Mouse (Mus musculus) heart, embryonic 11.5 days (tissue): ENCODE data around the gene Cdh23. TPM values are rescaled to one million over a fixed set of nuclear protein-coding genes. Genes with fewer than 3 reads are reported as not detected.
"Not testable (repeated sequence)": the region's sequence is repeated elsewhere in the genome, so short reads cannot be mapped to it uniquely, and the experiment has no call there.

Experiments used
- ATAC-seq: fragments of 200-750 bp; cut with Nextera tagmentation; replicated peaks from 2 replicates; pipeline ENCODE4 v1.8.0; 2017; ENCODE audit warnings: moderate library complexity; ENCODE audit not compliant: insufficient number of reproducible peaks, low FRiP score, low TSS enrichment
- H3K27ac ChIP-seq: fragments of 300-500 bp; sonication (generic); 2 replicates; pipeline ENCODE4 v1.5.1; 2014; ENCODE audit warnings: mild to moderate bottlenecking, low read depth, low read length
- H3K27me3 ChIP-seq: fragments of 300-500 bp; sonication (generic); 2 replicates; pipeline ENCODE4 v1.6.1; 2014; ENCODE audit warnings: mild to moderate bottlenecking, low read length, mixed read lengths; ENCODE audit not compliant: control insufficient read depth, insufficient read depth
- H3K36me3 ChIP-seq: fragments of 300-500 bp; sonication (generic); 2 replicates; pipeline ENCODE4 v1.6.1; 2014; ENCODE audit warnings: mild to moderate bottlenecking, low read length, moderate library complexity, mixed read lengths; ENCODE audit not compliant: control insufficient read depth, insufficient read depth
- H3K4me1 ChIP-seq: fragments of 300-500 bp; sonication (generic); 2 replicates; pipeline ENCODE4 v1.6.1; 2014; ENCODE audit warnings: low read length; ENCODE audit not compliant: control insufficient read depth, insufficient read depth
- H3K4me2 ChIP-seq: fragments of 300-500 bp; sonication (generic); 2 replicates; pipeline ENCODE4 v1.6.1; 2014; ENCODE audit warnings: mild to moderate bottlenecking, moderate library complexity
- H3K4me3 ChIP-seq: fragments of 300-500 bp; sonication (generic); 2 replicates; pipeline ENCODE4 v1.5.1; 2014; ENCODE audit warnings: low read depth, low read length
- H3K9ac ChIP-seq: fragments of 300-500 bp; sonication (generic); 2 replicates; pipeline ENCODE4 v1.6.1; 2014; ENCODE audit warnings: mild to moderate bottlenecking, low read depth, low read length, moderate library complexity
- H3K9me3 ChIP-seq: fragments of 300-500 bp; sonication (generic); replicated peaks from 2 replicates; pipeline ENCODE4 v1.6.1; 2016; ENCODE audit warnings: low read length; ENCODE audit not compliant: control insufficient read depth
- WGBS: fragments of 180-500 bp; shearing (Covaris S2); extraction: QIAGEN DNeasy Blood & Tissue Kit; methylation state at CpG from one replicate; pipeline ENCODE4 v1.1.7; 2014; ENCODE audit not compliant: insufficient replicate concordance; 5-methylcytosine and 5-hydroxymethylcytosine counted together
- polyA plus RNA-seq: library from polyadenylated mRNA; unstranded; fragments of >200 nt; fragmentation: Nextera tagmentation; extraction: Ambion mirVana; gene quantifications from 2 replicates; pipeline ENCODE4 v1.2.1, GENCODE M21; 2014

The Cdh23 gene
- polyA plus RNA-seq: 0.23 and 0.27 TPM in 2 replicates

DNA sequence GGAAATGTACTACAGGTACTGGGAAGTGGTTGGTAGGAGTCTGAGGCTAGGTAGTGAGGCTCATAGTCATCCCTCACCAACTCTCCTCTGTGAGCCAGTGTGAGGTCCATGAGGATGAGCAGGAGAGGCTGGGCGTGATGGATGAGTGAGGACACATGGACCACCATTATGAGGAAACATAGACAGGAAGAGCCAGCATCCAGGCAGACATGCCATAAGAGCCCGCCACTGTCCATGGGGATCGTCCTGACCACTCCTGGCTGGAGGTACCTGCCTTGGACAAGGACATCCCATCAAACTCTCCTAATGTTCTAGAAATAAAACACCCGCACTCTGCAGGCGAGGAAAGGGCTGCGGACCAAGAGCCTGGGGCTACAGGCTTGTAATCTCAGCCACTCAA, at the start of gene Cdh23:
Cdh23 (minus strand) TSS at position 101 of the 400 bp plus-strand sequence.
- Histone ChIP-seq H3K9me3 (no peaks in the 10 kb centered on the region), H3K4me1 (no peaks in the 10 kb centered on the region), H3K36me3 (no peaks in the 10 kb centered on the region), H3K4me3 (no peak within 1 kb of the TSS), H3K4me2 (no peak within 1 kb of the TSS), H3K27me3 (peaks cover 16% of the 10 kb centered on the region), H3K27ac (no peak within 1 kb of the TSS), H3K9ac (no peak within 1 kb of the TSS)
- ATAC-seq: no peak
- WGBS: 69% methylated on average over 6 of the region's 6 CpGs

DNA sequence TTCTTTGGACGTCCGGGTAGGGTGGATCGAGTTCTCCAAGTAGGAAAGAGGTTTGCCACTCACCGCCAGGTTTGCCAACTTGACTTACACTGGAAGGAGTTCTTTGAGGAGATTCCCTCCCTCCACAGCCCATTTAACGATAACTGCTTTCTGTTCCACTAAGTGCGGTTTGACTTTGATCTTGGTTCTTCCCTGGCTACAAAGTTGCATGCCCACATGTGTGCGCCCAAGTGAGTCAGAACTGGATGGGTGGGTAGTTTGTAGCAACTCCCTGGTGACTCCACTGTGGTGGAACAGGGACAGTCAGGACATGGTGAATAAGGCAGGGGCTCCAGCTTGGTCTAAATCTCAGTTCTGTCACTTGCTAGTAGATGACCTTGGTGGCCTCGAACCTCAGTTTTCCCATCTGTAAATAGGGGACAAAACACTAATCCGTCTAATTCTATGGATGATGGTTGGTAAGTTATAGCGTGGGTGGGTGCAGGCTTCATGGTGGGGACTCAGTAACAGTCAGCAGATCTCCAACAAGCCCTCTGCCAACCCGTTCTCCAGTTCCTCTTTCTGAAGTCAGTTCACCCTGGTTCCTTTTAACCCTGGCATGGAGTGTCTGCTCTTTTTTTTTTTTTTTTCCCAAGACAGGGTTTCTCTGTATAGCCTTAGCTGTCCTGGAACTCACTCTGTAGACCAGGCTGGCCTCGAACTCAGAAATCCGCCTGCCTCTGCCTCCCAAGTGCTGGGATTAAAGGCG, 48.4 kb upstream of the Cdh23 start:
- ATAC-seq: no peak
- H3K9ac ChIP-seq: no peak overlapping the region
- 87% methylated on average over 14 of the region's 14 CpGs for WGBS
- no peaks in the 10 kb centered on the region for H3K36me3 ChIP-seq
- no peak overlapping the region for H3K4me3 ChIP-seq
- H3K27ac ChIP-seq: no peak overlapping the region
- no peaks in the 10 kb centered on the region for H3K27me3 ChIP-seq
- no peaks in the 10 kb centered on the region for H3K9me3 ChIP-seq
- no peak overlapping the region for H3K4me2 ChIP-seq
- H3K4me1 ChIP-seq: no peaks in the 10 kb centered on the region; the same call in 1 of the 2 replicates

DNA sequence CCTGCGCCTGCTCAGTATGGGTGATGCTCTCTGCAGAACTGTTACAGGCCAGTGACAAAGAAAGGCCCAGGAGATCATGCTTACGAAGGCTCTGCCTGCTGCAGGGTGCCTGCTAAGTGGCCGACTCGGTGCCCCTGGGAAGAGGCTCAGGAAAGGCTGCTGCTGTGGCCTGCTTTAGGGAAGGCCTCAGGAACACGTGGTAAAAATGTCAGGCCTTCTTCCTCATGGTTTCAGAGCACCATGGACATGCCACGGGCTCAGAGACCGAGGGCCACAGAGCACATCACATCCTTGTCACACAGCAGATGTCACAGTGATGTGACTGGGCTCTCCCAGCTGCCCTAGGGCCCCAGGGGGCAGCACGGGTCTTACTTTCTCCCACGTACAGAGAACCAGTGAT, 47.4 kb upstream of the Cdh23 start:
- 59% methylated on average over 9 of the region's 9 CpGs for WGBS
- Histone ChIP-seq H3K27ac (no peak overlapping the region), H3K36me3 (no peaks in the 10 kb centered on the region), H3K4me2 (no peak overlapping the region), H3K9ac (no peak overlapping the region), H3K4me1 (no peaks in the 10 kb centered on the region; the same call in 1 of the 2 replicates), H3K27me3 (no peaks in the 10 kb centered on the region), H3K9me3 (no peaks in the 10 kb centered on the region), H3K4me3 (no peak overlapping the region)
- no peak for ATAC-seq

DNA sequence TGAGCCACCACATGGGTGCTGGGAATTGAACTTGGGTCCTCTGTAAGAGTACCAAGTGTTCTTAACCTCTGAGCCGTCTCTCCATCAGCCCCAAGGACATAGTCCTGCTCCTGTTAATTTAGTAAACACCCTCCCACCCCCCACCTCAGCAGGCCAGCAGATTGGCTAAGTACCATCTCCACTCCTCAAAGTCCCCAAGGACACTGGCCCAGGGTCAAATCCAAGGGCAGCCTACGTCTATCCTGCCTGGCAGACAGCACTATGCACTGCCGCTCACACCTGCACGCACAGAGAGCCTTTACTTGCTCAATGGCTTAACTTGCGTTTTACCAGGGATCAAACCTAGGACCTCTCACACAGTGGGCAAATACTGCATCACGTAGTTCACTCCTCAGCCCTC, 46.7 kb upstream of the Cdh23 start:
- Histone ChIP-seq H3K27ac (no peak overlapping the region), H3K36me3 (no peaks in the 10 kb centered on the region), H3K9ac (no peak overlapping the region), H3K27me3 (no peaks in the 10 kb centered on the region), H3K4me2 (no peak overlapping the region), H3K4me3 (no peak overlapping the region), H3K4me1 (no peaks in the 10 kb centered on the region; the same call in 1 of the 2 replicates), H3K9me3 (no peaks in the 10 kb centered on the region)
- no peak for ATAC-seq
- WGBS: 68% methylated on average over 6 of the region's 6 CpGs

DNA sequence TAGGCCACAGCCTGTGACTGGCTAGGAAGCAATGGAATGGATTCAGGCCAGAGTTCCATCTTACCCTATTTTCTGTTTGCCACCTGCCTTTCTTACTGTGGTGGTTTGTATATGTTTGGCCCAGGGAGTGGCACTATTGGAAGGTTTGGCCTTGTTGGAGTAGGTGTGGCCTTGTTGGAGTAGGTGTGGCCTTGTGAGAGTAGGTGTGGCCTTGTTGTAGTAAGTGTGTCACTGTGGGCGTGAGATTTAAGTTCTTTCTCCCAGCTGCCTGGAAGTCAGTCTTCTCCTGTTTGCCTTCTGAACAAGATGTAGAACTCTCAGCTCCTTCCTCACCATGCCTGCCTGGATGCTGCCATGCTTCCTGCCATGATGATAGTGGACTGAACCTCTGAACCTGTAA, 46.0 kb upstream of the Cdh23 start:
- not testable (repeated sequence) for H3K27ac ChIP-seq, H3K9me3 ChIP-seq, H3K27me3 ChIP-seq, H3K4me2 ChIP-seq, H3K4me1 ChIP-seq, H3K4me3 ChIP-seq, H3K9ac ChIP-seq, H3K36me3 ChIP-seq, ATAC-seq
- 76% methylated on average over 1 of the region's 1 CpGs for WGBS

DNA sequence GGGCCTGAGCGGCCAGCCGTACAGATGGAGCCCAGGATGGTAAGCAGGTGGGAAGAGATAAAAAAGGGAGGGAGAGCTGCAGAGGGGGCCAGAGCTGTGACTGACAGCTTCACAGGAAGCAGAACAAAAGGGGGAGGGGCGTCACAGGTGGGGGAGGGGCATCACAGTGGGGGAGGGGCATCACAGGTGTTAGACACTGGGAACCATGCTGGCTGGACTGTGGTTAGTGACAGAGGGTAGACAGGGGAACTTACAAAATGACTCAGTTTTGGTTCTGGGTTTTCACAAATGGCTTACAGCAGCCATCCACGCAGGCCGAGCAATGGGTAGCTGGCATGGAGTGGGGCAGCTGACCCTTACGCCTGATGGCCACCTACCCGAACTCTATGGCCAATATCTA, 45.1 kb upstream of the Cdh23 start:
- H3K4me3 ChIP-seq: no peak overlapping the region
- H3K9me3 ChIP-seq: no peaks in the 10 kb centered on the region
- no peak overlapping the region for H3K9ac ChIP-seq
- no peak overlapping the region for H3K27ac ChIP-seq
- H3K4me1 ChIP-seq: peaks cover 3% of the 10 kb centered on the region; the same call in 1 of the 2 replicates
- H3K36me3 ChIP-seq: no peaks in the 10 kb centered on the region
- no peak overlapping the region for H3K4me2 ChIP-seq
- no peak for ATAC-seq
- WGBS: 78% methylated on average over 7 of the region's 7 CpGs
- H3K27me3 ChIP-seq: no peaks in the 10 kb centered on the region

DNA sequence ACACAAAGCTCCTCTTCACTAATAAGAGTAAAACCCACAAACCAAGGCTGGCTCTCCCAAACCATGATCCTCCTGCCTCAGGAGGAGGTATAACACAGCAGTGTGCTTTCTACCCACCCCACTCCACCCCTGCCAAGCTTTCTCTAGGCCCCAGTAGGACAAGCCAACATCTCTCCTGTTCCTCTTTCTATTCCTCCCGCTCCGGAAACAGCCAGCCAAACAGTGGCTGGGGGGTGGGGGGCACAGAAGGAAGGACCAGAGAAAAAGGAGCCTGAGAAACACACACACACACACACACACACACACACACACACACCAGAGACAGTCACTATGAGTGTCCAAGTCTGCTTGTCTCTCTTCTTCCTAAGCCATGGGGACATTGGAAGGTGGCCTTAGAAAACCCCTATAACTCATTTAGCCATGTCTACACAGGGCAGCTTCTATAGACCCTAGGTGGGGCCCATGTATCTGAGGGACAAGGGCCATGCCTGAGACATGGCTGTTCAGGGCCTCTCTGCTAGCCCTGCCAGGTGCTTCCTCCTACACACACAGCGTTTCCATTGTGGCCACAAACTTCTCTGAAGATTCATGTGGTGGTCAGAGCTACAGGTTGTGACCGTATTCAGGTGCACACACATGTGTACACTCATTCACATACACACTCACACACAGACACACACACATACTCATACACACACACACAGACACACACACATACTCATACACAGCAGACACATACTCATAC, 43.5 kb upstream of the Cdh23 start:
- Histone ChIP-seq H3K4me2 (no peak overlapping the region), H3K27ac (no peak overlapping the region), H3K4me1 (peaks cover 3% of the 10 kb centered on the region; the same call in 1 of the 2 replicates), H3K9ac (no peak overlapping the region), H3K4me3 (no peak overlapping the region), H3K36me3 (no peaks in the 10 kb centered on the region), H3K27me3 (no peaks in the 10 kb centered on the region), H3K9me3 (no peaks in the 10 kb centered on the region)
- no peak for ATAC-seq
- 86% methylated on average over 4 of the region's 4 CpGs for WGBS

DNA sequence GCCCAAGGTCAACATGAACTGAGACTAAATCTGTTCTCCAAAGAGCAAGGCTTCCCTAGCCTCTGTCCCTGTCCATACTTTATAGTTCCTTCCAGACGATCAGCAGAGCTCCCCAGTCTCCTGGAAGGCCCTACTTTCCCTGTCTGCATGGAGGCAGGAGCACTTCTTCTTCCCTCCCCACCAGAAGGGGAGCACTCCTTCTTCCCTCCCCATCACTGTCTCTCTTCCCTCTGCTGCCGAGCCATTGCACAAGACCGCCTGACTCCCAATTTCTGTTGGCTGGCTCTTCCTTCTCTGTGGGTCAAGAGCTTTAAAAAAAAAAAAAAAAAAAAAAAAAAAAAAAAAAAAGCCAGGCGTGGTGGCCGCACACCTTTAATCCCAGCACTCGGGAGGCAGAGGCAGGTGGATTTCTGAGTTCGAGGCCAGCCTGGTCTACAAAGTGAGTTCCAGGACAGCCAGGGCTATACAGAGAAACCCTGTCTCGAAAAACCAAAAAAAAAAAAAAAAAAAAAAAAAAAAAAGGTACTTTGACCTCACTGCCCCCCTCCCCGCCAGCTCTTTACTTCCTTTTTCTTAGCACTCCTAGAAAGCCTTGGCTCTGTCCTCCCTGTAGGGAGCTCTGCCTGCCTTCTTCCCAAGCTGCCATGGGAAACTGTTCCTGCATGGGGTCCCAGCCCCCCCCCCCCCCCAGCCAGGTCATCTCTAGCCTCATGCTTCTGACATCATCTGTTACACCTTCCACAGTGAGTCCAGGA, 41.8 kb upstream of the Cdh23 start:
- no peak for ATAC-seq
- H3K4me3 ChIP-seq: no peak overlapping the region
- no peaks in the 10 kb centered on the region for H3K36me3 ChIP-seq
- no peak overlapping the region for H3K9ac ChIP-seq
- H3K4me2 ChIP-seq: no peak overlapping the region
- no peaks in the 10 kb centered on the region for H3K9me3 ChIP-seq
- no peak overlapping the region for H3K27ac ChIP-seq
- H3K27me3 ChIP-seq: no peaks in the 10 kb centered on the region
- H3K4me1 ChIP-seq: peaks cover 3% of the 10 kb centered on the region; the same call in 1 of the 2 replicates
- WGBS: 70% methylated on average over 8 of the region's 9 CpGs
